Mouse (Mus musculus) MEL (cell line): Measurements from ENCODE around the gene Pip5kl1. TPM values are rescaled to one million over a fixed set of nuclear protein-coding genes. Genes with fewer than 3 reads are reported as not detected.

ENCODE experiments used
- DNase-seq: peaks from one replicate; pipeline ENCODE4 v3.0.0; 2011; ENCODE audit warnings: low read depth, low spot score
- H3K27ac ChIP-seq: 2 replicates; pipeline ENCODE4 v1.5.1; 2012; ENCODE audit warnings: low read depth, mild to moderate bottlenecking, control low read depth, low read length, moderate library complexity; ENCODE audit not compliant: control insufficient read depth
- H3K27me3 ChIP-seq, 2 experiments: fragments of 150-350 bp in 1 of 2; sonication (generic) in 1 of 2; 2 replicates each; pipeline ENCODE4 v1.6.1; 2012; ENCODE audit warnings: low read length in 2 of 2, mild to moderate bottlenecking in 2 of 2, improper control_type of control experiment in 1 of 2, moderate library complexity in 1 of 2; ENCODE audit not compliant: insufficient read depth in 2 of 2, control insufficient read depth in 1 of 2
- H3K36me3 ChIP-seq, 2 experiments: 2 replicates each; pipeline ENCODE4 v1.6.1; 2012 to 2014; ENCODE audit warnings: low read length in 2 of 2, improper control_type of control experiment in 1 of 2, inconsistent platforms in 1 of 2, mild to moderate bottlenecking in 1 of 2; ENCODE audit not compliant: insufficient read depth in 2 of 2, control insufficient read depth in 1 of 2
- H3K4me1 ChIP-seq, 2 experiments: fragments of 150-350 bp in 1 of 2; sonication (generic) in 1 of 2; 2 replicates each; pipeline ENCODE4 v1.6.1; 2012; ENCODE audit warnings: low read length in 2 of 2, improper control_type of control experiment in 1 of 2, mild to moderate bottlenecking in 1 of 2; ENCODE audit not compliant: insufficient read depth in 2 of 2, control insufficient read depth in 1 of 2
- H3K4me3 ChIP-seq, 2 experiments: fragments of 150-350 bp in 1 of 2; sonication (generic) in 1 of 2; 2 replicates each; pipeline ENCODE4 v1.5.1; 2012; ENCODE audit warnings: low read depth in 2 of 2, low read length in 2 of 2, mild to moderate bottlenecking in 2 of 2, moderate library complexity in 2 of 2, control low read depth in 1 of 2, improper control_type of control experiment in 1 of 2; ENCODE audit not compliant: control insufficient read depth in 1 of 2, insufficient read depth in 1 of 2
- H3K79me2 ChIP-seq: 2 replicates; pipeline ENCODE4 v1.6.1; 2012; ENCODE audit warnings: mild to moderate bottlenecking, low read length, moderate library complexity; ENCODE audit not compliant: control insufficient read depth, poor library complexity, insufficient read depth
- H3K9ac ChIP-seq: 2 replicates; pipeline ENCODE4 v1.6.1; 2012; ENCODE audit warnings: low read depth, mild to moderate bottlenecking, control low read depth, low read length, moderate library complexity; ENCODE audit not compliant: control insufficient read depth, poor library complexity, severe bottlenecking
- H3K9me3 ChIP-seq: fragments of 150-350 bp; sonication (generic); replicated peaks from 2 replicates; pipeline ENCODE4 v1.6.1; 2012; ENCODE audit warnings: mild to moderate bottlenecking, low read length, improper control_type of control experiment, moderate library complexity; ENCODE audit not compliant: insufficient read depth
- BHLHE40 ChIP-seq: IDR thresholded peaks from 2 replicates; pipeline ENCODE4 v1.6.1; 2012; ENCODE audit warnings: low read depth, mild to moderate bottlenecking, inconsistent platforms, low read length, improper control_type of control experiment, borderline replicate concordance
- CHD1 ChIP-seq: IDR thresholded peaks from 2 replicates; pipeline ENCODE4 v1.6.1; 2012; ENCODE audit warnings: low read depth, mild to moderate bottlenecking, inconsistent platforms, low read length, improper control_type of control experiment
- CHD2 ChIP-seq: IDR thresholded peaks from 2 replicates; pipeline ENCODE4 v1.6.1; 2011; ENCODE audit warnings: low read length, improper control_type of control experiment
- CTCF ChIP-seq, 3 experiments: IDR thresholded peaks in 2 of 3; conservative IDR thresholded peaks in 1 of 3; 2 replicates each; pipeline ENCODE4 v1.5.1; 2011 to 2012; ENCODE audit warnings: low read length in 3 of 3, low read depth in 2 of 3, mild to moderate bottlenecking in 2 of 3, improper control_type of control experiment in 1 of 3, inconsistent platforms in 1 of 3, mixed read lengths in 1 of 3, moderate library complexity in 1 of 3; ENCODE audit not compliant: control insufficient read depth in 1 of 3, insufficient read depth in 1 of 3, poor library complexity in 1 of 3, severe bottlenecking in 1 of 3
- ELF1 ChIP-seq: IDR thresholded peaks from 2 replicates; pipeline ENCODE4 v1.6.1; 2014; ENCODE audit warnings: low read depth, mild to moderate bottlenecking, inconsistent platforms, low read length, improper control_type of control experiment, moderate library complexity
- EP300 ChIP-seq, 2 experiments: IDR thresholded peaks; 2 replicates each; pipeline ENCODE4 v1.6.1; 2011; ENCODE audit warnings: improper control_type of control experiment in 2 of 2, low read length in 2 of 2, low read depth in 1 of 2, mild to moderate bottlenecking in 1 of 2
- GATA1 ChIP-seq: IDR thresholded peaks from 2 replicates; pipeline ENCODE4 v1.6.1; 2011; ENCODE audit warnings: low read depth, low read length, improper control_type of control experiment
- HCFC1 ChIP-seq: IDR thresholded peaks from 2 replicates; pipeline ENCODE4 v1.6.1; 2012; ENCODE audit warnings: low read depth, mild to moderate bottlenecking, inconsistent platforms, low read length, improper control_type of control experiment, moderate library complexity
- JUND ChIP-seq: IDR thresholded peaks from 2 replicates; pipeline ENCODE4 v1.6.1; 2011; ENCODE audit warnings: low read depth, mild to moderate bottlenecking, improper control_type of control experiment, low read length
- KAT2A ChIP-seq: conservative IDR thresholded peaks from 2 replicates; pipeline ENCODE4 v1.6.1; 2012; ENCODE audit warnings: low read depth, low read length, improper control_type of control experiment, inconsistent platforms
- MAFK ChIP-seq: IDR thresholded peaks from 2 replicates; pipeline ENCODE4 v1.6.1; 2011; ENCODE audit warnings: low read depth, mild to moderate bottlenecking, low read length, improper control_type of control experiment, borderline replicate concordance
- MAX ChIP-seq: IDR thresholded peaks from 2 replicates; pipeline ENCODE4 v1.6.1; 2011; ENCODE audit warnings: low read length, improper control_type of control experiment
- MAZ ChIP-seq: IDR thresholded peaks from 2 replicates; pipeline ENCODE4 v1.6.1; 2012; ENCODE audit warnings: low read depth, mild to moderate bottlenecking, inconsistent platforms, low read length, improper control_type of control experiment
- MEF2A ChIP-seq: IDR thresholded peaks from 2 replicates; pipeline ENCODE4 v1.6.1; 2014; ENCODE audit warnings: low read depth, mild to moderate bottlenecking, inconsistent platforms, low read length, improper control_type of control experiment; ENCODE audit not compliant: poor library complexity, insufficient replicate concordance, severe bottlenecking; ENCODE audit errors: extremely low read depth
- MXI1 ChIP-seq: IDR thresholded peaks from 2 replicates; pipeline ENCODE4 v1.6.1; 2011; ENCODE audit warnings: mild to moderate bottlenecking, low read depth, low read length, improper control_type of control experiment
- NRF1 ChIP-seq: IDR thresholded peaks from 2 replicates; pipeline ENCODE4 v1.6.1; 2014; ENCODE audit warnings: low read depth, mild to moderate bottlenecking, inconsistent platforms, low read length, improper control_type of control experiment, moderate library complexity; ENCODE audit not compliant: poor library complexity, insufficient read depth, severe bottlenecking
- POLR2AphosphoS2 ChIP-seq: IDR thresholded peaks from 2 replicates; pipeline ENCODE4 v1.6.1; 2011; ENCODE audit warnings: low read length, improper control_type of control experiment
- POLR2AphosphoS5 ChIP-seq: IDR thresholded peaks from 2 replicates; pipeline ENCODE4 v1.6.1; 2012; ENCODE audit warnings: low read depth, borderline replicate concordance, mild to moderate bottlenecking, inconsistent platforms, low read length, moderate library complexity, mixed read lengths
- RAD21 ChIP-seq: IDR thresholded peaks from 2 replicates; pipeline ENCODE4 v1.6.1; 2011; ENCODE audit warnings: mild to moderate bottlenecking, low read depth, low read length, improper control_type of control experiment
- RCOR1 ChIP-seq: IDR thresholded peaks from 2 replicates; pipeline ENCODE4 v1.6.1; 2012; ENCODE audit warnings: low read depth, mild to moderate bottlenecking, inconsistent platforms, low read length, improper control_type of control experiment
- SIN3A ChIP-seq: IDR thresholded peaks from 2 replicates; pipeline ENCODE4 v1.6.1; 2012; ENCODE audit warnings: low read length, improper control_type of control experiment, inconsistent platforms
- SMC3 ChIP-seq: IDR thresholded peaks from 2 replicates; pipeline ENCODE4 v1.6.1; 2011; ENCODE audit warnings: low read depth, low read length, improper control_type of control experiment
- TBP ChIP-seq: IDR thresholded peaks from 2 replicates; pipeline ENCODE4 v1.8.0; 2011; ENCODE audit warnings: low read depth, low read length, improper control_type of control experiment
- TCF12 ChIP-seq: IDR thresholded peaks from 2 replicates; pipeline ENCODE4 v1.6.1; 2014; ENCODE audit warnings: low read depth, mild to moderate bottlenecking, inconsistent platforms, low read length, improper control_type of control experiment, moderate library complexity
- UBTF ChIP-seq: IDR thresholded peaks from 2 replicates; pipeline ENCODE4 v1.6.1; 2012; ENCODE audit warnings: low read depth, mild to moderate bottlenecking, inconsistent platforms, low read length, improper control_type of control experiment, moderate library complexity, borderline replicate concordance; ENCODE audit not compliant: insufficient read depth
- USF2 ChIP-seq, 2 experiments: IDR thresholded peaks; 2 replicates each; pipeline ENCODE4 v1.6.1; 2011 to 2012; ENCODE audit warnings: improper control_type of control experiment in 2 of 2, low read length in 2 of 2, borderline replicate concordance in 1 of 2, inconsistent platforms in 1 of 2, low read depth in 1 of 2, mild to moderate bottlenecking in 1 of 2; ENCODE audit not compliant: insufficient read depth in 1 of 2
- ZKSCAN1 ChIP-seq: IDR thresholded peaks from 2 replicates; pipeline ENCODE4 v1.6.1; 2012; ENCODE audit warnings: low read depth, mild to moderate bottlenecking, inconsistent platforms, low read length, improper control_type of control experiment, moderate library complexity
- ZMIZ1 ChIP-seq: IDR thresholded peaks from 2 replicates; pipeline ENCODE4 v1.6.1; 2012; ENCODE audit warnings: low read depth, mild to moderate bottlenecking, inconsistent platforms, low read length, improper control_type of control experiment, moderate library complexity
- ZNF384 ChIP-seq: IDR thresholded peaks from 2 replicates; pipeline ENCODE4 v1.6.1; 2012; ENCODE audit warnings: low read depth, mild to moderate bottlenecking, inconsistent platforms, low read length, improper control_type of control experiment
- polyA plus RNA-seq, 2 experiments: library from polyadenylated mRNA; stranded (reverse) in 1 of 2; unstranded in 1 of 2; fragments of >175 nt in 1 of 2; fragments of >200 nt in 1 of 2; gene quantifications; 2 replicates each; pipeline versions ENCODE4 v1.2.1 to v1.2.4; 2012; ENCODE audit warnings: low replicate concordance in 2 of 2, low read depth in 1 of 2; ENCODE audit not compliant: insufficient read length in 2 of 2, insufficient read depth in 1 of 2, missing spikeins in 1 of 2
- total RNA-seq: library from RNA; depleted of rRNA; stranded (reverse); fragments of 300-350 nt; gene quantifications from 2 replicates; pipeline ENCODE4 v1.2.3, GENCODE M21; 2012

Gene Pip5kl1
- total and polyA plus RNA-seq, 3 experiments = 0.22 to 0.58 TPM; not detected in 1

GRCm38 (mm10) chr2:32570698-32571494 lies 3.7 kb upstream of the Pip5kl1 start, which contains the start of gene Dpm2 (continued):
- no peak for TF ChIP-seq MEF2A
- TF ChIP-seq KAT2A = peak; percentile 94
- peak; percentile 41; the same call in 1 of the 2 replicates for TF ChIP-seq CHD2
- peak; percentile 77 for TF ChIP-seq TBP
- no peak for TF ChIP-seq JUND
- peak; percentile 100 for TF ChIP-seq HCFC1
- TF ChIP-seq MXI1 = peak; percentile 87
- TF ChIP-seq POLR2AphosphoS2 = peak; percentile 95
- no peak for TF ChIP-seq ZKSCAN1
- TF ChIP-seq UBTF = no peak
- TF ChIP-seq NRF1 = peak; percentile 37; the same call in 1 of the 2 replicates
- no peak for TF ChIP-seq ZNF384
- peak; percentile 80 to 88 for TF ChIP-seq USF2 (IDR thresholded peaks at IDR 0.05; ENCODE audit: borderline replicate concordance in 1 of 2, insufficient read depth in 1 of 2, low read depth in 1 of 2, low read length in 2 of 2)
- no peak for TF ChIP-seq SMC3
- TF ChIP-seq ZMIZ1 = peak; percentile 57; the same call in 1 of the 2 replicates
- TF ChIP-seq GATA1 = no peak
- TF ChIP-seq MAZ = peak; percentile 44; the same call in 1 of the 2 replicates
- no peak for TF ChIP-seq CHD1
- TF ChIP-seq RAD21 = no peak
- TF ChIP-seq ELF1 = peak; percentile 98
- no peak for TF ChIP-seq POLR2AphosphoS5

DNA sequence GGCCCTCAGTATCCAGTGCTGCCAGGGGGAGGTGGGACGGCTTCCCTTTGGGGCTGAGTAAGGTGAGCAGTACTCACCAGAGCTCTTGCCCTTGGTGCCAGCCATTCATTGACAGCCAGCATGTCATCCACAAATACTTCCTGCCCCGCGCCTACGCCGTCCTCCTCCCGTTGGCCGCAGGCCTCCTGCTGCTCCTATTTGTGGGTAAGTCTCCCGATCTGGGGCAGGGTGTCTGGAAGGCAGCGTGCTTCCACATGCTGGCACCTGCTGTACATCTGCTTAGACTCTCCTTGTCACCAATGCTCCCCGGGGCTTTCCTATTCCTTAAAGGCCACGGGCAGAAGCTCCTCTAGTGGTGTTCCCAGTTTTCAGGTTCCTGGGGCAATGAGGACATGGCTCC lies 2.4 kb upstream of the Pip5kl1 start:
- peaks cover 0 to 6% of the 10 kb centered on the region in 2 experiments; a peak in 1 of 4 replicates for H3K36me3 ChIP-seq
- no peak for DNase-seq
- H3K79me2 ChIP-seq = peaks cover 15% of the 10 kb centered on the region
- no peak overlapping the region for H3K27ac ChIP-seq
- H3K4me3 ChIP-seq = no peak overlapping the region
- no peaks in the 10 kb centered on the region for H3K27me3 ChIP-seq
- H3K9ac ChIP-seq = no peak overlapping the region
- H3K4me1 ChIP-seq = peaks cover 3 to 7% of the 10 kb centered on the region in 2 experiments; a peak in 2 of 4 replicates
- no peaks in the 10 kb centered on the region for H3K9me3 ChIP-seq
- TF ChIP-seq MAZ (no peak), NRF1 (no peak), SIN3A (no peak), CTCF (IDR thresholded peaks at IDR 0.05 in 2 of 3, conservative IDR thresholded peaks at IDR 0.05 in 1 of 3; ENCODE audit: control insufficient read depth in 1 of 3, insufficient read depth in 1 of 3, low read depth in 2 of 3, low read length in 3 of 3, poor library complexity in 1 of 3, severe bottlenecking in 1 of 3) (no peak), EP300 (IDR thresholded peaks at IDR 0.05; ENCODE audit: low read depth in 1 of 2, low read length in 2 of 2) (no peak), MAFK (no peak), BHLHE40 (no peak), ZMIZ1 (no peak), MAX (no peak), RCOR1 (no peak), TCF12 (no peak), POLR2AphosphoS5 (no peak)
